Mouse (Mus musculus) embryonic facial prominence, embryonic 10.5 days (tissue): Measurements from ENCODE around the gene Fbxo6. TPM values are rescaled to one million over a fixed set of nuclear protein-coding genes. Genes with fewer than 3 reads are reported as not detected.
A peak's percentile ranks its signal among the peaks of the same experiment; 100 is the strongest.

ENCODE experiments used
- DNase-seq: peaks from one replicate; pipeline ENCODE4 v3.0.0-alpha.2; 2017; ENCODE audit warnings: low spot score
- H3K27ac ChIP-seq: fragments of 300-500 bp; sonication (generic); replicated peaks from 2 replicates; pipeline ENCODE4 v1.5.1; 2016; ENCODE audit warnings: mild to moderate bottlenecking
- H3K27me3 ChIP-seq: fragments of 300-500 bp; sonication (generic); replicated peaks from 2 replicates; pipeline ENCODE4 v1.6.1; 2016; ENCODE audit warnings: low read depth, mild to moderate bottlenecking; ENCODE audit not compliant: poor library complexity, severe bottlenecking
- H3K36me3 ChIP-seq: fragments of 300-500 bp; sonication (generic); replicated peaks from 2 replicates; pipeline ENCODE4 v1.6.1; 2016; ENCODE audit warnings: mild to moderate bottlenecking, moderate library complexity
- H3K4me1 ChIP-seq: fragments of 300-500 bp; sonication (generic); 2 replicates; pipeline ENCODE4 v1.6.1; 2016
- H3K4me3 ChIP-seq: fragments of 300-500 bp; sonication (generic); 2 replicates; pipeline ENCODE4 v1.5.1; 2016; ENCODE audit warnings: mild to moderate bottlenecking, moderate library complexity
- H3K9me3 ChIP-seq: fragments of 300-500 bp; sonication (generic); 2 replicates; pipeline ENCODE4 v1.6.1; 2016; ENCODE audit warnings: mild to moderate bottlenecking
- WGBS: fragments of 180-500 bp; shearing (Covaris S2); methylation state at CpG from one replicate; pipeline ENCODE4 v1.1.7; 2016; 5-methylcytosine and 5-hydroxymethylcytosine counted together
- polyA plus RNA-seq: library from polyadenylated mRNA; unstranded; fragments of >200 nt; fragmentation: Nextera tagmentation; extraction: Ambion mirVana; gene quantifications from 2 replicates; pipeline ENCODE4 v1.2.1, GENCODE M21; 2016

Gene Fbxo6
- polyA plus RNA-seq, 1 experiment from 2014 or later, result 8.3 TPM

DNA sequence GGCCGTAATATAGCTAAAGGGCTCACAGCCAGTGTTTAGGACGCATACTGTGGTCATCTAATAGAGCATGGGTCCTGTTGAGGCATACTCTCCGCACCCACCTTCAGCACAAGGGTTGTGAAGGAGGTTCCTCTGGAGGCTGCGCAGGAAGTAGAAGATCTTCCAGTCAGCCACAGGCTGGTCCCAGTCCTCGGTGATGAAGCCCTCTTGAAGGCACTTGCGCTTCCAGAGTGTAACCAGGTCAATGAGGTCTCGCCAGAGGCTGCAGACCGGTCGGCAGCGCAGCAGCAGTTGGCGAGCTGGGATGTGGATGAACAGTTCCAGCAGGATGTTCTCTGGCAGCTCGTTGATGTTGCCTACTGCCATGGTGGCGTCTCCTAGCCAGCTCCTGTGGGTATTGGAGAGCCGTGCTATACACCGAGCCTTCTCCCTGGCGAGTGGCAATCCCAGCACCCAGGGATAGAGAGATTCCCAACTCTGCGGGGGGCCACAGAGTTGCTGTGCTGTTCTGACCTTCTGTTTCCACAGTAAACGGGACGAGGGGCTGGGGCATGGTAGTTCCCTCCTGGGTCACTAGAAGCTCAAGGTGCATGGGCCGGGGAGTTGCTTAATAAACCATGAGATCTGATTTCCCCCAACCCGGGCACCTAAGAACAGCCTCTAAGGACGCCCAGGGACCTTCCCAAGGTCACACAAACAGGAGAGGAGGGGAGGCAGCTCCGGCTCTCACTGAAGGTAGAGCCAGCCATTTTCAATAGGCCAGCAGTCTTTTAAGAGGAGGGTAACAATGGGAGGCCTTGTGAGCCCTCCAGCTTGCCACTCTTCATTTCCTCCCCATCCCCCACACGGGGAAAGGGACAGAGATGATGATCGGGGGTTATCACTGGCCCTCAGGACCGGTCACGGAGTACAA lies 6.8 kb upstream of the Fbxo6 start:
- Histone ChIP-seq H3K4me3 (peak overlapping the region; percentile 76), H3K9me3 (no peaks in the 10 kb centered on the region), H3K27me3 (peaks cover 57% of the 10 kb centered on the region), H3K36me3 (peaks cover 38% of the 10 kb centered on the region), H3K4me1 (peaks cover 39% of the 10 kb centered on the region), H3K27ac (peak overlapping the region; percentile 85)
- peak; percentile 52 for DNase-seq
- 26% methylated on average over 27 of the region's 27 CpGs for WGBS

DNA sequence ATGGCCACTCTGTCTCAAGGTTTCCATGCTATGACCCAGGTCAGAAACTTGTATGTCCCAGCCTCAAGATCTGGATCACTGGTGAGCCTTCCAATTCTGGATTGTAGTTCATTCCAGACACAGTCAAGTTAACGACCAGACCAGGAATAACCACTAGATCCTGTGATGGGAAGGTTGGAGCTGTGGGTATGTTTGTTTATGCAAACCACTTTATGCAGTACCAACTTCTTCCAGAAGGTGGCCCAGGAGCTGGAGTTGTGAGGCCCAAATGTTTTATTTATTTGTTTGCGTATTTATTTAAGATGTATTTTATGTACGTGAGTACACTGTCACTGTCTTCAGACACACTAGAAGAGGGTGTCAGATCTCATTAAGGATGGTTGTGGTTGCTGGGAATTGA lies 3.0 kb upstream of the Fbxo6 start:
- no peak overlapping the region for H3K27ac ChIP-seq
- peaks cover 42% of the 10 kb centered on the region for H3K4me1 ChIP-seq
- H3K9me3 ChIP-seq, result no peaks in the 10 kb centered on the region
- H3K36me3 ChIP-seq, result peaks cover 48% of the 10 kb centered on the region
- WGBS, result 65% methylated on average over 3 of the region's 3 CpGs
- H3K27me3 ChIP-seq, result peaks cover 19% of the 10 kb centered on the region
- H3K4me3 ChIP-seq, result no peak overlapping the region
- DNase-seq, result no peak

DNA sequence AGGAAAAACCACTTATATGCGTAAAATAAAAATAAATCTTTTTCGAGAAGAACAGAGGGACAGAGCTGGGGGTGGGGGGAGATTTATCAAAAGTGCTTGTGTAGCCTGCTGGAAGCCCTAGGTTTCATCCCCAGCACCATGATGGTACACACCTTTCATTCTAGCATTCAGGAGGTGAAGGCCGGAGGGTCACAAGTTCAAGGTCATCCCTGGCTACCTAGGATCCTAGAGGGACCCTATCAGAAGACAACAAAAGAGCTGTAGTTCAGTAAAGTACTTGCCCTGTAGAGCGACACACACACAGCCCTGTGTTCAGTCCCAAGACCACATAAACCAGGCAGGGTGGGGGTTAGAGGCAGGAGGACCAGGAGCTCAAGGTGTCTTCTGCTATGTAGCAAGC lies 2.1 kb upstream of the Fbxo6 start:
- peaks cover 50% of the 10 kb centered on the region for H3K36me3 ChIP-seq

DNA sequence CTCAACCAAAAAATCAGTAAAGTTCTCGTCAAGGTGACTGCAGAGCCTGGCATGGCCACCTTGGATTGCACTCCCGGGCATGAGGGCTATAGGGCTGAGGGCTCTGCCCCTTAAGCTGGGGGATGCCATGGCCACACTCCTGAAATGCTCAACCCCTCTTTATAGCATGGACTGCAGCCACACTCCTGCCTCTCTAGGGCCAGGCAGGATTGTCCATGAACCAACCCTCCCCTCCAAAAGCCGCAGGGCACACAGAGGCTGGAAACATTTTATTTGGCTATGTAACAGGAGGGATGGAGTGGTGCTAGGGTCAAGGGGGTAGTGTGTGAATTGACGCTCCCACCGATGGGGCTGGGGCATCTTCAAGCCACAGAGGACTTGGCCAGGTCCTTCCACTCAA lies 607 bp upstream of the Fbxo6 start:
- Histone ChIP-seq H3K27me3 (no peaks in the 10 kb centered on the region), H3K36me3 (peaks cover 52% of the 10 kb centered on the region), H3K27ac (no peak overlapping the region), H3K4me1 (peaks cover 36% of the 10 kb centered on the region), H3K4me3 (no peak overlapping the region), H3K9me3 (no peaks in the 10 kb centered on the region)
- DNase-seq, result no peak
- WGBS, result 82% methylated on average over 5 of the region's 5 CpGs

More for the DNA sequence above, 2.1 kb upstream of the Fbxo6 start:
- DNase-seq, result no peak
- Histone ChIP-seq H3K4me1 (peaks cover 42% of the 10 kb centered on the region), H3K9me3 (no peaks in the 10 kb centered on the region), H3K27me3 (peaks cover 14% of the 10 kb centered on the region), H3K4me3 (no peak overlapping the region), H3K27ac (no peak overlapping the region)
- WGBS, result 92% methylated on average over 4 of the region's 4 CpGs

DNA sequence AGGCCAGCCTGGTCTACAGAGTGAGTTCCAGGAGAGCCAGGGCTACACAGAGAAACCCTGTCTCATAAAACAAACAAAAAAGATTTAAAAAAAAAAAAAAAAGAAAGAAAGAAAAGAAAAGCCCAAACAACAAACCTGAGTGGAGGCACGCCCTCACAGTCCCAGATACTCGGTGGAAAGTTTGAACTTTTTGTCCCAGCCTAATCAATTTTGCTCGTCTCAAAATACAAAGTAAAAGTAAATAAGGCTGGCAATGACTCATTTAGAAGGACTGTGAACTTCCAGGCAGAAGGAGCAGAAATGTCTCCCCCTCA lies 1.0 kb downstream of the Fbxo6 start:
- Histone ChIP-seq H3K4me1 (peaks cover 36% of the 10 kb centered on the region), H3K4me3 (peak overlapping the region; percentile 80), H3K9me3 (no peaks in the 10 kb centered on the region), H3K27ac (peak overlapping the region; percentile 88), H3K36me3 (peaks cover 51% of the 10 kb centered on the region), H3K27me3 (no peaks in the 10 kb centered on the region)
- no peak for DNase-seq
- 58% methylated on average over 3 of the region's 3 CpGs for WGBS

DNA sequence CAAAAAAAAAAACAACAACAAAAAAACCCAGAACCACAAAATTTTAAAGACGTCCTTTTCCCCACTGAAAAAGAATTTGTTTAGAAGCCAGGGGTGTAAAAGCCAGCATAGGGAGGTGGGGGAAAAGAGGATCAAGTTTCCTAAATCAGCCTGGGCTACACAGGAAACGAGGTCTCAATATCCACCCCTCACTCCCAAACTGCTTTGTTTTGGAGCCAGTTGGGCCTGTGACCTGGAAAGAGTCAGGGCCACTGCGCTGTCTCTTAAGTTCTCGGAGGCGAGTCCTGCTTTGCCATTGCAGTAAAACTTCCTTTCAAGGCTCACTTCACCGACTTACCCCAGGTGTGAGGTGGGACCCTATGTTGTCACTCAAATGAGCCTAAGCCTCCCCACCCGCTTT lies 1.7 kb downstream of the Fbxo6 start:
- H3K27me3 ChIP-seq, result no peaks in the 10 kb centered on the region
- DNase-seq, result no peak
- 25% methylated on average over 7 of the region's 7 CpGs for WGBS
- peaks cover 36% of the 10 kb centered on the region for H3K4me1 ChIP-seq
- H3K9me3 ChIP-seq, result no peaks in the 10 kb centered on the region
- peaks cover 54% of the 10 kb centered on the region for H3K36me3 ChIP-seq
- H3K27ac ChIP-seq, result peak overlapping the region; percentile 48; the same call in 1 of the 2 replicates
- no peak overlapping the region for H3K4me3 ChIP-seq

DNA sequence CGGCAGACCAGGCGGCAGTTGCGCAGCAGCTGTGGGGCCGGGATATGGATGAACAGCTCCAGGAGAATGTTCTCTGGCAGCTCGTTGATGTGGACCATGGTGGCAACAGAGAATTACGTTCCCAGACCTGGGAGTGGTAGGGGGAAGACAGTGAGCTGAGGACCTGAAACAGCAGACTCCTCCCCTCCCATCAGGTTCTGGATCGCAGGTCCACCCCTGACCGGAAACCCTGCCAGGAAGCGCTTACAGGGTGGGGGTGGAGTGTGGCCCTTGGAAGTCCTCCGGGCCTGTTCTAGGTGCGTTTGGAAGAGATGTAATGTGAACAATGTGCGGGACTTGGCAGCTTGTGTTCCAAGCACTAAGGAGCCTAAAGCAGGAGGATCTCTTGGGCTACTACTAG lies 2.4 kb downstream of the Fbxo6 start:
- Histone ChIP-seq H3K4me3 (no peak overlapping the region), H3K4me1 (peaks cover 36% of the 10 kb centered on the region), H3K36me3 (peaks cover 56% of the 10 kb centered on the region), H3K27ac (peak overlapping the region; percentile 48; the same call in 1 of the 2 replicates), H3K27me3 (no peaks in the 10 kb centered on the region), H3K9me3 (no peaks in the 10 kb centered on the region)
- no peak for DNase-seq
- 61% methylated on average over 12 of the region's 12 CpGs for WGBS

DNA sequence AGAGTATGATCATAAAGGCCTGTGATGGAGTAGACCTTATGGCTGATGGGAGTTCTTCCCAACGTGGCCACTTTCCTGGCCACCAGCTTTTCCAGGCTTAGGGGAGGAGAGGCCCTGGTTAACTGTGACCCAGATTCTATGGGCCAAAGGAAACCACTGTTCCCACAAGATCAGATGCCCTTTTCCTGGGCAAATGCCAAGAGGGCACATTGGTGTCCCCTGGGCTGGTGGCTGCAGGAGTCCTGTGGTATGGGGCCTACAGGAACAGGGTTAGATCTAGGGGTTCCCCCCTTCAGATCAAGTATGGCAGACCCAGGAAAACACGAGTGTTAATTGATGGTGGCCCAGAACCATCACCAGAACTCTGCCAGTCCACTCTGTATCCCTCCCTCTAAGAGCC lies 4.2 kb downstream of the Fbxo6 start:
- WGBS, result 78% methylated on average over 2 of the region's 2 CpGs
- H3K4me1 ChIP-seq, result peaks cover 33% of the 10 kb centered on the region
- H3K27me3 ChIP-seq, result no peaks in the 10 kb centered on the region
- H3K4me3 ChIP-seq, result no peak overlapping the region
- no peaks in the 10 kb centered on the region for H3K9me3 ChIP-seq
- peaks cover 59% of the 10 kb centered on the region for H3K36me3 ChIP-seq
- DNase-seq, result no peak
- H3K27ac ChIP-seq, result no peak overlapping the region

DNA sequence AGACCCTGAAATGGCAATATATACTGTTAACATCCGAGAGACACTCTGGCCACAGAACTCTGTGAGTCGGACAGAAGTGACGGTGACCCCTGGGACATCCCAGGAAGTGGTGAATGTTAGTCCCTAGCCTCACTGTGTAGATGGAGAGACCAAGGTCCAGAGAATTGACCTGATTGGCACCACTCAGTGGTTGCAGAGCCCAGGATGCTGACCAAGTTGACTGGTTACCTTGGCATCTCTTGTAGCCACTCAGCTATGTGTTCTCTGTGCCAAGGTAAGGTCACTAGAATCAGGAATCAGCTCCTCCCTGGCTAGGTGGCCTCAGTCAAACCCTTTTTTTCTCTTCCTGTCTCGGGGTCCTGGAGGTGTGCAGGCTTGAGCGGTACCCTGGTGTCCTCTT lies 8.2 kb downstream of the Fbxo6 start:
- Histone ChIP-seq H3K27me3 (peaks cover 6% of the 10 kb centered on the region), H3K9me3 (no peaks in the 10 kb centered on the region), H3K27ac (no peak overlapping the region), H3K4me1 (peaks cover 14% of the 10 kb centered on the region), H3K36me3 (peaks cover 54% of the 10 kb centered on the region), H3K4me3 (no peak overlapping the region)
- DNase-seq, result no peak
- 88% methylated on average over 5 of the region's 5 CpGs for WGBS

DNA sequence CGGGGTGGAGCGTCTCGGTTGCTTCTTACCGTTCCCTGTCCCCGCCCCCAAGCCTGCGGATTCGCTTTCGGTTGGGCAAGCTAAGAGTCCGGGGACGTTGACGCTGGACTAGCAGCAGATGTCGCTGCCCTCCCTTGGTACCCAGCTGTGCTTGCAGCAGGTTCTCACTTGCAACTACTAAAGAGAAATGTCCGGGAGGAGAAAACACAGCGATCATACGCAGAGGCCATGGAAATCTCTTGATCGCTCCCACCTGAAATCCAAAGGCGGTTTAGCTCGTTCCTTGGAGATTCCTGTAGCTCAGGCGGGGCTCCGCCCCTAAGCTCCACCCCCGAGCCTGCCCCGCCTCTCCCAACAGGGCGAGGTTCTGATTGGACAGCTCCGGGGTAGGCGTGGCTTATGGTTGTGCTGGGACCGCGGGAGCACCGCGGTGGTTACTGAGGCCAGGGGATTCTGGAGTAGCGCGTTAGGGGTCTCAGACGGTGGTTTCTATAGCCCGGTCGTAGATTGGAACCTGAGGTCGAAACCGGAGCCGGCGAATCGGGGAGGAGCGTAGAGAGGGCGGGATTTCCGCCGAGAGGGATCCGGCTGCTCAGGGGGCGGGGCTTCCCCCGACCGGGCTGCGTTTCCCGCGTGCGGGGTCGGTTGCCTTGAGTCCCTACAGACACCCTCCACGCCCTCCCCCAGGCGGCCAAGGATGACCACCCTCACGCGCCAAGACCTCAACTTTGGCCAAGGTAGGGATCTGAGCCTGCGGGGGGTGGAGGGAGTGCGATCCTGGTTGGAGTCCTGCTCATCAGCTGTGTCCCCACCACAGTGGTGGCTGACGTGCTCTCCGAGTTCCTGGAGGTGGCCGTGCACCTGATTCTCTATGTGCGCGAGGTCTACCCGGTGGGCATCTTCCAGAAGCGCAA lies 11.6 kb downstream of the Fbxo6 start:
- H3K27ac ChIP-seq, result peak overlapping the region; percentile 86
- peak overlapping the region; percentile 83 for H3K4me3 ChIP-seq
- under 1% methylated on average over 65 of the region's 65 CpGs for WGBS
- H3K9me3 ChIP-seq, result no peaks in the 10 kb centered on the region
- H3K36me3 ChIP-seq, result peaks cover 26% of the 10 kb centered on the region
- H3K27me3 ChIP-seq, result peaks cover 26% of the 10 kb centered on the region
- peaks cover 14% of the 10 kb centered on the region for H3K4me1 ChIP-seq
- peak; percentile 96 for DNase-seq

DNA sequence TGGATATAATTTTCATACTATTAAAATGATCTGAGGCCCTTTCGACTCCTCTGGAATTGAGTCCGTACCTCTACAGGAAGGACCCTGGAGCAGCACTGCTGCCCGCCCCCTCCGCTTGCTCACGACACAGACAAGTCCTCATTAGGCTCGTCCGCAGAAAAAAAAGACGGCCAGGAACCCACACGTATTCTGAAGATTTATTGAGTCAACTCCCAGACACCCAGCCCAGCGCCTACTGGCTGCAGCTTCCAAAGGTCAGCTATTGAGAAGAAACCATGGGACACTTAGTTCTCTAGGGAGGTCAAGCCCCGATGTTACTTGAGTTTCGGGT lies 12.2 kb downstream of the Fbxo6 start:
- Histone ChIP-seq H3K9me3 (no peaks in the 10 kb centered on the region), H3K4me3 (peak overlapping the region; percentile 83), H3K36me3 (peaks cover 20% of the 10 kb centered on the region), H3K27me3 (peaks cover 27% of the 10 kb centered on the region), H3K27ac (peak overlapping the region; percentile 86; the same call in 1 of the 2 replicates), H3K4me1 (peaks cover 14% of the 10 kb centered on the region)
- DNase-seq, result no peak
- WGBS, result 1% methylated on average over 12 of the region's 12 CpGs

DNA sequence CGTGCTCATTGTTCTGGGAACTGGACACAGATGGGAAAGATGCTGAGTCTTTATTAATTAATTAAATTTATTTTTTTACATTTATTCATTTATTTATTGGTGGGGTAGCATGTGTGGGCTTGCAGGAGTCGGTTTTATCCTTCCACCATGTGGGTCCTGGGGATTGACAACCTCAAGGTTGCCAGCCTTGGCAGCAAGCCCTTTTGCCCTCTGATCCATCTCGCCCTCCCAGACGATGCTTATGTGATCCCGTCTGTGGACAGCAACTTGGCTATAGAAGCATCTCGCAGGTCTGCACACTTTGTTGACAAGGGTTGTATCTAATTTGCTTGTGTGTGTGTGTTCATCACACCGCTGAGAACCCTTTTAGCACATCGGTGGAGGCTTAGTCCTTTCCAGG lies 14.4 kb downstream of the Fbxo6 start:
- Histone ChIP-seq H3K4me1 (peaks cover 14% of the 10 kb centered on the region), H3K27me3 (peaks cover 38% of the 10 kb centered on the region), H3K36me3 (no peaks in the 10 kb centered on the region), H3K9me3 (no peaks in the 10 kb centered on the region), H3K4me3 (no peak overlapping the region), H3K27ac (no peak overlapping the region)
- no peak for DNase-seq
- WGBS, result 74% methylated on average over 8 of the region's 8 CpGs
